Mouse (Mus musculus) megakaryocyte-erythroid progenitor cell, adult 5 weeks (primary cell): ENCODE data around the gene Olfr1312. TPM values are rescaled to one million over a fixed set of nuclear protein-coding genes. Genes with fewer than 3 reads are reported as not detected.

Experiments
- polyA plus RNA-seq: library from polyadenylated mRNA; stranded (reverse); fragments of >175 nt; gene quantifications from 2 replicates; pipeline ENCODE4 v1.2.3, GENCODE M21; 2012

Gene Olfr1312
- not detected in 2 replicates for polyA plus RNA-seq

DNA sequence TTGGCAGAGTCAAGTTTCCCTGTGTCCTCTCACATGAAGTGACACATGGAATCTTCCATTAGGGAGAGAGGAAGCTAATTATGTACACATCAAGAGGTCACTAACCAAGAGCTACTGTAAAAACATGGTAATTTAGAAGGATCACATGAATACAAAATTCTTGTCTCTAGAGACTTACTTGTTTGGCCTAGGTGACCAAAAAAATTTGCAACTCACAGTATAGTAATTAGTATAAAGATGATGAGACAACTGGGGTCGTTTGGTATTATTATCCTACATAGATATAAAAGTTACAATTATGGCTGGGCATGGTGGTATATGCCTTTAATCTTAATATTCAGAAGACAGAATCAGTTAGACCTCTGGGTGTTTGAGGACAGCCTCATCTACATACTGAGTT, at the start of gene Olfr1312:
Gene Olfr1312, minus strand, starts transcription at position 101 of the 400 bp plus-strand sequence.

GRCm38 (mm10) chr2:112096681-112097080, 46.6 kb upstream of the Olfr1312 start, which contains the start of gene Olfr1314:
TSS of gene Olfr1314 (minus strand) at chr2:112096781.

DNA sequence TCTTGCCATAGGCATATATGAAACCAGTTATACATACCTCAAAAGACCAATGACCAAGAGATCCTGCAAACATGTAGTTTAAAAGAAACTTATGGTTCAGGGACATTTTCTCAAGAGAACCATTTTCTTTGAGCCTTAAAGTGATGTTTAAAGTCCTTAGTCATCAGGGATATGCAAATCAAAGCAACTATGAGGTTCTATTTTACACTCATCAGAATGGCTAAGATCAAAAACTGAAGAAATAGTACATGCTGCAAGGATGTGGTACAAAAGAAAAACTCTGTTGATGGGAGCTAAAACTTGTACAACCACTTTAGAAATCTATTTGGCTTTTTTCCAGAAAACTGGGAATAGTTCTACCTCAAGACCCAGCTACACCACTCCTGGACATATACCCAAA, 27.7 kb upstream of the Olfr1312 start, which contains the start of gene Olfr1313:
Gene Olfr1313, minus strand, starts transcription at position 101 of the 400 bp plus-strand sequence.

DNA sequence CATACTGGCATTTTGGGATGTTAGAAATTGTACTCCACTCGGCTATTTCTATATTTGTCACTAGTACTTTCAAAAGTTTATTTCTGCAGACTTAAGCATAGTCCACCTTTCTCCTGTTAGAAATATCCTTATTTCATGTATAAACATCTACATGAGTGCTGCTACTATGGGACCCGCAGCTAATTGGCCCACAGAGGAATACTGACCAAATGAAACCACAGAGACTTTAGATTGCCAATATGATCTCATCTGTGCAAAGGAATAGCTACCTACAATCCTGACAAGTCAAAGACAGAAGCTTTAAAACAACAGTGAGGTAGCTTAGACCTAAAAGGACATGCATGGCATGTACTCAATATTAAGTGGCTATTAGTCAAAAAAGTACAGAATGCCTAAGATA, 25.7 kb downstream of the Olfr1312 start, which contains the start of gene Olfr1311:
Gene Olfr1311, minus strand, starts transcription at position 101 of the 400 bp plus-strand sequence.

DNA sequence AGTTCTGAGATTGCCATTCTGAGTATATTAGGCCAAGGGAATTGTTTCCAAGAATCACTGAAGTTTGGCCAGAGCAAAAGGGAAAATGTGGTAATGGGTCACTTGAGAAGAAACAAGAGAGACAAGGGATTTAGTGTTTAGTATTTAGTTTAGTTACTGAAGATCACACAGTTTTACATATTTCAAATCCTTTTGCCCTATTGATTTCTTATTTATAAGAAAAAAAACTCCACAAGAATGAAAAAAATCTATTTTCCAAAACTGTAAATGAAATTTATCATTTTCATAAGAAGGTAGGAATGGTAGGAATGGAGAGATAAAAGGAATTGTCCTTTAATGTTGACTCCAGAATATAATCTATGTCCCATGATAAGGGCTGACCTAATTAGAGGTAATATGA, 37.4 kb downstream of the Olfr1312 start, which contains the start of gene Olfr1310:
Gene Olfr1310, minus strand, starts transcription at position 101 of the 400 bp plus-strand sequence.

DNA sequence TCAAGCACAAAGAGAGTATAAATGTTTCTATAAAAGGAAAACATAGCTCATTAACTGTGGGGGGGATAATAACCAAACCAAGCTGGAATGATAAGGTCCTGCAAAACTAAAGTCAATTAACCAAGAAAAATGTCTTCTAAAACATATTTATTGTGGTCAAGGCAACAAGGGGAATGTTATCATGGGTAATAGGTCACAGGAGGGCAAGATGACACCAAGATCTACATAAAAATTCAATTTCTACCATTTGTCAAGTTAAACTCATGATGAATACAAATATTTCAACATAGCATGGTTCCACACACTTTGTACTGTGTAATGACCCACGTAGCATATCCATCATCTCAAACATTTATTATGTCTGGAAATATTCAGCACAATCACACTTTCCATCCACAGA, 59.9 kb downstream of the Olfr1312 start, which contains the start of gene Olfr1309:
Gene Olfr1309, minus strand, starts transcription at position 101 of the 400 bp plus-strand sequence.

Other genes starting within 250 kb of the Olfr1312 start
- not detected in 2 replicates for gene Olfr1303, start 229.9 kb downstream of the Olfr1312 start, polyA plus RNA-seq
- not detected in 2 replicates for gene Olfr1305, start 173.1 kb downstream of the Olfr1312 start, polyA plus RNA-seq
- gene Olfr1306, start 134.0 kb downstream of the Olfr1312 start, polyA plus RNA-seq: not detected in 2 replicates
- gene Olfr1307, start 100.8 kb downstream of the Olfr1312 start, polyA plus RNA-seq: 0.01 TPM in 1 of 2 replicates, not detected in the other
- gene Olfr1308, start 85.3 kb downstream of the Olfr1312 start, polyA plus RNA-seq: not detected in 2 replicates
- gene Olfr1309, start 60.0 kb downstream of the Olfr1312 start, polyA plus RNA-seq: not detected in 2 replicates
- 0.01 and 0.03 TPM in 2 replicates for gene Olfr1310, start 37.5 kb downstream of the Olfr1312 start, polyA plus RNA-seq
- gene Olfr1311, start 25.8 kb downstream of the Olfr1312 start, polyA plus RNA-seq: not detected in 2 replicates
- not detected in 2 replicates for gene Olfr1313, start 27.6 kb upstream of the Olfr1312 start, polyA plus RNA-seq
- gene Olfr1314, start 46.5 kb upstream of the Olfr1312 start, polyA plus RNA-seq: not detected in 2 replicates
- not detected in 2 replicates for gene Olfr1315-ps1, start 65.2 kb upstream of the Olfr1312 start, polyA plus RNA-seq
- 0.16 TPM in 1 of 2 replicates, not detected in the other for gene Olfr1316, start 84.7 kb upstream of the Olfr1312 start, polyA plus RNA-seq
- not detected in 2 replicates for gene Olfr1317, start 90.1 kb upstream of the Olfr1312 start, polyA plus RNA-seq
- gene Olfr1318, start 104.0 kb upstream of the Olfr1312 start, polyA plus RNA-seq: not detected in 2 replicates
- 119 and 135 TPM in 2 replicates for gene Lpcat4, start 189.2 kb upstream of the Olfr1312 start, polyA plus RNA-seq
- gene Nutm1, start 209.1 kb upstream of the Olfr1312 start, polyA plus RNA-seq: 0.01 and 0.04 TPM in 2 replicates
- gene Nop10, start 211.7 kb upstream of the Olfr1312 start, polyA plus RNA-seq: 23.1 and 27.0 TPM in 2 replicates
- 9.4 and 9.7 TPM in 2 replicates for gene Slc12a6, start 215.6 kb upstream of the Olfr1312 start, polyA plus RNA-seq
- gene Gm21985, start 216.1 kb upstream of the Olfr1312 start, polyA plus RNA-seq: not detected in 2 replicates